In the genomic region with DNA sequence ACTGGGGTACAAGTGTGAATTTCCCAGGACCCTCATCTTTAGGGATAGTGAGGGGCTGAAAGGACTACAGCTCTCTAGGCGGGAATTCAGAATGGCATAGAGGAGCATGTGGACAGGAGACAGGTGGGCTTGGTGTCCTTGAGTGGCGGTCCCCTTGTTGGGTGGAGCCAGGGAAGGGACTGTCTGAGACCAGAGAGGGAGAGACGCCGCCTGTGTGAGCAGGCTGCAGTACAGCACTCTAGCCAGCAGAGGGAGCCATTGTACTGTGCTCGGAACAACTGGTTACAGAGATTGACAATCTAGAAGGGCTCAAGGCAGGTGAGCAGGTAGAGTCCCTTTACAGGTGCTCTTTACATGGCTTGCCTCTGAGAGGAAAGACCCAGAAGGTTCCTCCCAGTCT, we compare ENCODE assay signal across 8 mouse cellular contexts. TPM values are rescaled to one million over a fixed set of nuclear protein-coding genes. Genes with fewer than 3 reads are reported as not detected.
DNase-seq lines count a peak whose midpoint lies in the region; ATAC-seq lines count a peak whose summit lies in the region.

No protein-coding gene starts in this region.

- intact Hi-C loops in heart, postnatal 36 days (cut with DNase I): loop anchor here (2.0 kb wide), 3 partner anchors 61 to 349 kb away; partner anchors contain the start of genes Cdh23 and Vsir

- no peaks in the 10 kb centered on the region for H3K9me3 ChIP-seq in embryonic facial prominence, embryonic 14.5 days (ENCODE audit: control insufficient read depth, low read length)

- DNase-seq in CD8-positive naive resting alpha-beta T cell, adult 2 months (ENCODE audit: low read depth in 2 of 2, low spot score in 2 of 2): peak; percentile 74 to 77
- peak; percentile 64 for DNase-seq in adrenal gland, postnatal 25 days
- peak; percentile 25 for DNase-seq in embryonic facial prominence, embryonic 14.5 days (ENCODE audit: low spot score)
- peak; percentile 75 to 76 for DNase-seq in heart, postnatal 36 days
- peak; percentile 64 for DNase-seq in layer of hippocampus, adult 9-10 months (ENCODE audit: low spot score)
- peak; percentile 66 for DNase-seq in lung, postnatal 25 days (ENCODE audit: low spot score)
- peak; percentile 53 for DNase-seq in retina, postnatal 7 days (ENCODE audit: low read depth, low spot score)
- peak; percentile 44 for DNase-seq in urinary bladder, adult 2 months (ENCODE audit: low spot score)

- ATAC-seq in embryonic facial prominence, embryonic 14.5 days (ENCODE audit: low read depth): 0 out of 2 replicates have a peak, but pooled peaks have one; percentile 60

- no peaks in the 10 kb centered on the region for H3K27me3 ChIP-seq in embryonic facial prominence, embryonic 14.5 days (replicated peaks; ENCODE audit: control insufficient read depth, insufficient read depth, low read length)

- no peak overlapping the region for H3K27ac ChIP-seq in embryonic facial prominence, embryonic 14.5 days (replicated peaks; ENCODE audit: low read depth, low read length)

- H3K9ac ChIP-seq in embryonic facial prominence, embryonic 14.5 days (ENCODE audit: low read depth, low read length): no peak overlapping the region

- no peak overlapping the region for H3K4me3 ChIP-seq in embryonic facial prominence, embryonic 14.5 days (ENCODE audit: low read depth, low read length)

- H3K4me2 ChIP-seq in embryonic facial prominence, embryonic 14.5 days (ENCODE audit: low read depth, low read length): no peak overlapping the region

- no peaks in the 10 kb centered on the region for H3K4me1 ChIP-seq in embryonic facial prominence, embryonic 14.5 days (ENCODE audit: control insufficient read depth, insufficient read depth, low read length)

- 4% methylated on average over 5 of the region's 5 CpGs for WGBS in embryonic facial prominence, embryonic 14.5 days

- no peaks in the 10 kb centered on the region for H3K36me3 ChIP-seq in embryonic facial prominence, embryonic 14.5 days (ENCODE audit: control insufficient read depth, insufficient read depth, low read length)

RNA-seq across cellular contexts. Expression of gene Gm17455, which starts 8.3 kb away (rescaled TPM):
- total RNA-seq in adrenal gland, postnatal 25 days (2021): not detected in 2 replicates
- 1.4 and 1.7 TPM in 2 replicates for polyA plus RNA-seq in embryonic facial prominence, embryonic 14.5 days (2014; fragmentation: Nextera tagmentation; extraction: Ambion mirVana)
- not detected for total RNA-seq in heart, postnatal 36 days (2021)
- 0.47 and 0.66 TPM in 2 replicates for polyA plus RNA-seq in urinary bladder, adult 2 months (2012; rRNA removed)

Comparison
In these comparisons a context has a peak if more than half of its experiments do, and no peak if none do; other contexts are left out.
1. DNase-seq: peak in every context shown above with its lines; median percentile 76 in CD8-positive naive resting alpha-beta T cell, adult 2 months; 76 in heart, postnatal 36 days; 66 in lung, postnatal 25 days; 64 in adrenal gland, postnatal 25 days; 64 in layer of hippocampus, adult 9-10 months; 53 in retina, postnatal 7 days; 44 in urinary bladder, adult 2 months; 25 in embryonic facial prominence, embryonic 14.5 days.